Mouse (Mus musculus) forebrain, embryonic 16.5 days (tissue): ENCODE measurements around the gene Ubl3. TPM values are rescaled to one million over a fixed set of nuclear protein-coding genes. Genes with fewer than 3 reads are reported as not detected.
A peak's percentile ranks its signal among the peaks of the same experiment; 100 is the strongest.

Source experiments
- ATAC-seq: fragments of 200-750 bp; cut with Nextera tagmentation; 2 replicates; pipeline ENCODE4 v1.8.0; 2017; ENCODE audit warnings: mild to moderate bottlenecking, moderate library complexity
- H3K27ac ChIP-seq: fragments of 300-500 bp; sonication (generic); 2 replicates; pipeline ENCODE4 v1.5.1; 2014; ENCODE audit warnings: low read length, control low read depth
- H3K27me3 ChIP-seq: fragments of 300-500 bp; sonication (generic); replicated peaks from 2 replicates; pipeline ENCODE4 v1.6.1; 2014; ENCODE audit warnings: low read length; ENCODE audit not compliant: control insufficient read depth, insufficient read depth
- H3K36me3 ChIP-seq: fragments of 300-500 bp; sonication (generic); 2 replicates; pipeline ENCODE4 v1.6.1; 2014; ENCODE audit not compliant: control insufficient read depth, insufficient read depth
- H3K4me1 ChIP-seq: fragments of 300-500 bp; sonication (generic); replicated peaks from 2 replicates; pipeline ENCODE4 v1.6.1; 2014; ENCODE audit warnings: low read length; ENCODE audit not compliant: control insufficient read depth, insufficient read depth
- H3K4me2 ChIP-seq: fragments of 300-500 bp; sonication (generic); 2 replicates; pipeline ENCODE4 v1.6.1; 2014; ENCODE audit warnings: mild to moderate bottlenecking, low read length, control low read depth
- H3K4me3 ChIP-seq: fragments of 300-500 bp; sonication (generic); replicated peaks from 2 replicates; pipeline ENCODE4 v1.5.1; 2014; ENCODE audit warnings: mild to moderate bottlenecking, low read length, control low read depth
- H3K9ac ChIP-seq: fragments of 300-500 bp; sonication (generic); replicated peaks from 2 replicates; pipeline ENCODE4 v1.6.1; 2014; ENCODE audit warnings: low read depth, low read length, control low read depth
- H3K9me3 ChIP-seq: fragments of 300-500 bp; sonication (generic); 2 replicates; pipeline ENCODE4 v1.6.1; 2016; ENCODE audit warnings: low read length; ENCODE audit not compliant: control insufficient read depth
- WGBS: fragments of 180-500 bp; shearing (Covaris S2); extraction: QIAGEN DNeasy Blood & Tissue Kit; methylation state at CpG from one replicate; pipeline ENCODE4 v1.1.7; 2014; 5-methylcytosine and 5-hydroxymethylcytosine counted together
- polyA plus RNA-seq: library from polyadenylated mRNA; unstranded; fragments of >200 nt; fragmentation: Nextera tagmentation; extraction: Ambion mirVana; gene quantifications from 2 replicates; pipeline ENCODE4 v1.2.1, GENCODE M21; 2015

Ubl3 gene
- polyA plus RNA-seq, 1 experiment from 2014 or later = 75.7 TPM

DNA sequence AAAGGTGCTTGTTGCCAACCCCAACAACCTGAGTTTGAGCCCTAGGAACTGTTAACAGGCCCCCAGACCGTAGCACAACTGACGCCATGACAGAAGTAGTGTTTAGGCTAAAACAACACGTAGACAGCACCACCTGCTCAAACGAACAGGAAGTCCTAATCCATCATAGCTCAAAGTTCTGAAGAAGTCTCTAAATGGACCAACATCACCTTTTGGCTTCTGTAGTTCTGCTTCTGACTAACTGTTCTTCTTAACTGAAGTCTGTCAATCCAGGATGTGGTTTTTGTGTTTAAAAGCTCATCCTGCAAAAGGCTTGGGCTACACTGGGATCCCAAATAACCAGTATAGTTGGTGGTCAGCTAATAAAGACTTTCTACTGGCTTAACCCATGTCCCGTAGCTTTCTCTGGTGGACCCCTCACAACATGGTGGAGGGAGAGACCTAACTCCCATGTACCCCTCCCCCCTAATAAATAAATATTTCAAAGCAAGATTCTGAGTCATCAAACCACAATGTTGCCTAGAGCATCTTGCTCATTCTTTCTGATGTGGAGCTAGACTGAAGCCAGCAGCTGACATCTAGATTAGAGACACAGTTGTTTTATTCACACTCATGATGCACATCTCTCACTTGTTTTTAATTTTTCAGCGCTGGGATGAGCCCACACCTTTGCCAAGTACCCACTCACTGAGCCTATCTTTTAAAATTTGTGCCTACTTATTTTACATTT lies 51.2 kb downstream of the Ubl3 start:
- Histone ChIP-seq H3K9me3 (peaks cover 6% of the 10 kb centered on the region), H3K4me3 (no peak overlapping the region), H3K4me2 (no peak overlapping the region), H3K9ac (no peak overlapping the region), H3K27me3 (no peaks in the 10 kb centered on the region), H3K4me1 (no peaks in the 10 kb centered on the region), H3K36me3 (peaks cover 9% of the 10 kb centered on the region), H3K27ac (no peak overlapping the region)
- no peak for ATAC-seq
- 93% methylated on average over 6 of the region's 6 CpGs for WGBS

- 95% methylated on average over 8 of the region's 8 CpGs for WGBS
- H3K9ac ChIP-seq = no peak overlapping the region
- H3K27me3 ChIP-seq = no peaks in the 10 kb centered on the region
- no peaks in the 10 kb centered on the region for H3K4me1 ChIP-seq
- H3K4me2 ChIP-seq = no peak overlapping the region
- no peak overlapping the region for H3K27ac ChIP-seq
- H3K9me3 ChIP-seq = peaks cover 6% of the 10 kb centered on the region
- ATAC-seq = no peak
- H3K36me3 ChIP-seq = peaks cover 4% of the 10 kb centered on the region
- H3K4me3 ChIP-seq = no peak overlapping the region
These were observed 52.1 kb downstream of the Ubl3 start for GRCm38 (mm10) chr5:148500516-148500915.

- no peaks in the 10 kb centered on the region for H3K36me3 ChIP-seq
- ATAC-seq = no peak
- whole genome bisulfite sequencing = 70% methylated on average over 5 of the region's 5 CpGs
- peaks cover 6% of the 10 kb centered on the region for H3K9me3 ChIP-seq
- H3K4me2 ChIP-seq = no peak overlapping the region
- no peak overlapping the region for H3K4me3 ChIP-seq
- H3K9ac ChIP-seq = no peak overlapping the region
- H3K27ac ChIP-seq = no peak overlapping the region
- H3K4me1 ChIP-seq = no peaks in the 10 kb centered on the region
- no peaks in the 10 kb centered on the region for H3K27me3 ChIP-seq
These were observed 53.0 kb downstream of the Ubl3 start for GRCm38 (mm10) chr5:148499616-148500015.

- Histone ChIP-seq H3K27me3 (no peaks in the 10 kb centered on the region), H3K36me3 (no peaks in the 10 kb centered on the region), H3K9ac (no peak overlapping the region), H3K9me3 (peaks cover 6% of the 10 kb centered on the region), H3K4me3 (no peak overlapping the region), H3K27ac (no peak overlapping the region), H3K4me1 (no peaks in the 10 kb centered on the region), H3K4me2 (no peak overlapping the region)
- no peak for ATAC-seq
- 89% methylated on average over 6 of the region's 6 CpGs for WGBS
These were observed 56.6 kb downstream of the Ubl3 start for GRCm38 (mm10) chr5:148495991-148496390.

DNA sequence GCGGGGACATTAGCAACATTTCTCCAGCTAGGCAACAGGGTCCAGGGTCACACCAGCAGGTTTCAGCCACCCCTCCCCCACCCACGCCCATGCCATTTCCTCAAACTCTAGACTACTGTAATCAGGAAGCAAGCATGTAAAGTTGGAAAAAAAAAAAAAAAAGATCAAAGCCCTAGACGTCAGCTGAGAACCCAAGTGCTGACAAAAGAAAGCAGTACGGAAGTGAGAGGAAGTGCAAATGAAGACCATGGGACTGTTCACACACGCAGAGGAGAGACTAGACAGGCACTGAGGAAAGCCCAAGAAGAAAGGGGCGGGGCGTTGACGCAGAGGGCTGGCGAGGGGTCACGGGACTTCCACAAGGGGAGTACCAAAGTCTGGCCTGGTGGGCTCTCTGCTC lies 57.4 kb downstream of the Ubl3 start:
- no peak overlapping the region for H3K27ac ChIP-seq
- ATAC-seq = no peak

GRCm38 (mm10) chr5:148494249-148494648 lies 58.3 kb downstream of the Ubl3 start:
- WGBS = 90% methylated on average over 5 of the region's 5 CpGs
- no peak for ATAC-seq
- Histone ChIP-seq H3K4me2 (no peak overlapping the region), H3K4me1 (peaks cover 11% of the 10 kb centered on the region), H3K27me3 (no peaks in the 10 kb centered on the region), H3K36me3 (no peaks in the 10 kb centered on the region), H3K9me3 (peaks cover 6% of the 10 kb centered on the region), H3K27ac (no peak overlapping the region), H3K9ac (no peak overlapping the region), H3K4me3 (no peak overlapping the region)

More for the DNA sequence above, 57.4 kb downstream of the Ubl3 start:
- Histone ChIP-seq H3K4me1 (peaks cover 2% of the 10 kb centered on the region), H3K9ac (no peak overlapping the region), H3K4me3 (no peak overlapping the region), H3K4me2 (no peak overlapping the region), H3K36me3 (no peaks in the 10 kb centered on the region), H3K27me3 (no peaks in the 10 kb centered on the region), H3K9me3 (peaks cover 6% of the 10 kb centered on the region)
- WGBS = 72% methylated on average over 10 of the region's 10 CpGs

DNA sequence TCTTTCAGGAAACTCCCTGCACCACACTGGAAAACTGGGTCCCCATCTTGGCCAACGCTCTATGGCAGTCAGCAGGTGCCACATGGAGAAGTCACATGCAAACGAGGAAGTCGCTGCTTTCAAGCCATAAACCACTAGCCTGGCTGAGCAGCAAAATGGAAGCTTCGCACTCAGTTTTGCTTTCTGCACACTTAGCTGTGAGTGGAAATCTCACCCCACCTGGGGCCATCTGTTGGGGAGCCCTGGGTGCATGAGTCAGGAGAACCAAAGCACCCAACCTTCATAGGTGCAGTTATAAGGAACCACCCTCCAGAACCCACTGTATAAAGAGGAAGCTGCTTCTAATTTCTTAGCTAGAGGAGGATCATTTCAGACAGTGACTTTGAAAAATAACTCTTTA lies 59.6 kb downstream of the Ubl3 start:
- H3K27ac ChIP-seq = no peak overlapping the region
- H3K4me1 ChIP-seq = peaks cover 15% of the 10 kb centered on the region
- no peaks in the 10 kb centered on the region for H3K27me3 ChIP-seq
- H3K36me3 ChIP-seq = no peaks in the 10 kb centered on the region
- 95% methylated on average over 4 of the region's 4 CpGs for WGBS
- ATAC-seq = no peak
- H3K4me2 ChIP-seq = no peak overlapping the region
- H3K4me3 ChIP-seq = no peak overlapping the region
- H3K9ac ChIP-seq = no peak overlapping the region
- peaks cover 5% of the 10 kb centered on the region for H3K9me3 ChIP-seq

- no peak overlapping the region for H3K9ac ChIP-seq
- H3K27ac ChIP-seq = no peak overlapping the region
- 76% methylated on average over 3 of the region's 3 CpGs for WGBS
- peaks cover 15% of the 10 kb centered on the region for H3K4me1 ChIP-seq
- ATAC-seq = no peak
- no peak overlapping the region for H3K4me3 ChIP-seq
- H3K27me3 ChIP-seq = no peaks in the 10 kb centered on the region
- H3K4me2 ChIP-seq = no peak overlapping the region
- no peaks in the 10 kb centered on the region for H3K36me3 ChIP-seq
- H3K9me3 ChIP-seq = no peaks in the 10 kb centered on the region
These were observed 62.2 kb downstream of the Ubl3 start for GRCm38 (mm10) chr5:148490391-148490790.

GRCm38 (mm10) chr5:148489724-148490193 lies 62.8 kb downstream of the Ubl3 start:
- Histone ChIP-seq H3K4me3 (no peak overlapping the region), H3K9me3 (no peaks in the 10 kb centered on the region), H3K36me3 (no peaks in the 10 kb centered on the region), H3K27ac (no peak overlapping the region), H3K4me2 (peak overlapping the region; percentile 20), H3K9ac (no peak overlapping the region), H3K27me3 (no peaks in the 10 kb centered on the region), H3K4me1 (peaks cover 15% of the 10 kb centered on the region)
- 41% methylated on average over 10 of the region's 10 CpGs for WGBS
- ATAC-seq = peak; percentile 83
